Mouse (Mus musculus) adrenal gland, adult 18-20 months (tissue): ENCODE data around the gene Adat3. TPM values are rescaled to one million over a fixed set of nuclear protein-coding genes. Genes with fewer than 3 reads are reported as not detected.

Source experiments
- DNase-seq, 2 experiments: peaks; one replicate each; pipeline ENCODE4 v3.0.0; 2021 to 2022; ENCODE audit warnings: low spot score in 2 of 2
- long read RNA-seq, 2 experiments: library from polyadenylated mRNA; stranded (forward); transcript quantifications; one replicate each; pipeline ENCODE4 v2.0.0; 2021
- total RNA-seq, 2 experiments: library from RNA; stranded (reverse); gene quantifications; 1 replicate in 1 of 2; 2 replicates in 1 of 2; pipeline ENCODE4 v1.2.3; 2021

Adat3 gene
- 1 to 10 TPM; 1.8 to 2.1 TPM for total RNA-seq
- long read RNA-seq, experiment 1, partial matches to known transcripts: 0 of 2 reads
- long read RNA-seq, experiment 1, other reads (novel, unspliced or antisense): 0 of 2 reads
- long read RNA-seq, experiment 2, partial matches to known transcripts: 1 of 3 reads
- long read RNA-seq, experiment 2, other reads (novel, unspliced or antisense): 0 of 3 reads

GRCm38 (mm10) chr10:80602698-80603325, at the start of gene Adat3, which contains the start of gene Scamp4:
Gene Adat3, plus strand, starts transcription at chr10:80602880.
Gene Scamp4, plus strand, starts transcription at chr10:80602872.
- peak; percentile 90 to 94 for DNase-seq

DNA sequence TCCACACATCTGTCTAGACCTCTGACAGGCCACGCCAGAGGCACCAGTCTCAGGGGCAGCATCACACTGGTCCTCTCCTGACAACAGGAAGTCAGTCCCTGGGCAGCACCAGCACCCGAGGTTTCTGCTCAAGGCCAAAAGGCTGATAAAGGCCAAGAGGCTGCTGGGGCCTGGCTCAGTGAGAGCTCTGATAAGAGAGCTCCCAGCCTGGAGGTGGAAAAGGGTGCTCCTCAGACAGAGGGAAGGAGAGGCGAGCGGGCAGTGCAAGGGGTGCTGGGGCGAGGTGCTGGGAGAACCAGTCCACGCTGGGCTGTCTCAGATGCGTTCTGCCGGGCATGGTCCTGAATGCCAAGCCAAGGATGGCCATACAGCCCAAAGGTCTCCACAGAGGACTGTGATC, 49.1 kb upstream of the Adat3 start:
- no peak for DNase-seq

GRCm38 (mm10) chr10:80553997-80554396, 48.7 kb upstream of the Adat3 start:
- DNase-seq: no peak

GRCm38 (mm10) chr10:80557346-80557965, 45.2 kb upstream of the Adat3 start:
- peak; percentile 89 to 90 for DNase-seq

GRCm38 (mm10) chr10:80559431-80559830, 43.2 kb upstream of the Adat3 start:
- no peak for DNase-seq

DNA sequence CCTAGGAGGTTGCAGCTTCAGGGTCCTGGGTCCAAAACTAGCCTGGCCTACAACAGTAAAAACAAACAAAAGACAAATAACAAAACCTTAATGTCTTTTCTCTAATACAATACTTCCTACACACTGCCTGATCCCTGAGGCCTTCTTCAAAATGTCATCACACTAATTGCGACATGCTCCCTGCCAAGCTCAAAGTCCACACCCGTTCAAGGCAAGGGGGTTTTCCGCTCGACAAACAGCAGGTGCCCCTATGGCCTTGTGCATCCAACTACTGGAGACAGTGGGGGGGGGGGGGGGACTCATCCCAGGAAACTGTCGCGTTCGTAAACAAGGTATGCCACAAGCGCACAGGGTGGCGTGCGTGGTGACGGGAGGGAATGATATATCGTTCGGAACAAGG, 42.1 kb upstream of the Adat3 start:
- no peak for DNase-seq

GRCm38 (mm10) chr10:80561116-80561944, 41.4 kb upstream of the Adat3 start, which contains the start of gene Rexo1:
Gene Rexo1, minus strand, starts transcription at chr10:80561560.
- peak; percentile 88 to 89 for DNase-seq

- DNase-seq: peak; percentile 88 to 90
These were observed 36.1 kb upstream of the Adat3 start for GRCm38 (mm10) chr10:80566375-80567092.

GRCm38 (mm10) chr10:80568876-80569275, 33.8 kb upstream of the Adat3 start:
- DNase-seq: no peak

DNA sequence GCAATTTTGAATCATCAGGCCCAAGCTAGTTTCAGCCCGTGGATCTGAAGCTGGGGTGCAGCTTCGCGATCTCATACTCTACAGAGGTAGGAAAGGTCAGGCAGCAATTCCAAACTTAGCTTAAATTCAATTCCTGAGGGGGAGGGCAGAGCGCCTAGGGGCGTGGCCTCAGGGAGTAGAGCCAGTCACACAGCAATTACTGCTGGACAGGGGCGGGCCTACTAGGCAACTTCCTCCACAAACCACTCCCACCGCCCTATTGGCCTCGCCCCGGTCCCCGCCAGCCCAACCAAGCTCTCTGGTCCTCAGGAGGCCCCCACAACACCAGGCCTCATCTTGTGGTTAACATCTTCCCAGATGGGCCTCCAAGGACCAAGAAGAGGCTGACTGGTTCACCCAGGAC, 33.0 kb upstream of the Adat3 start:
- peak in 1 of 2 experiments; percentile 57 for DNase-seq

- DNase-seq: no peak
These were observed 32.3 kb upstream of the Adat3 start for GRCm38 (mm10) chr10:80570419-80570818.

- no peak for DNase-seq
These were observed 31.5 kb upstream of the Adat3 start for GRCm38 (mm10) chr10:80570871-80571836.

DNA sequence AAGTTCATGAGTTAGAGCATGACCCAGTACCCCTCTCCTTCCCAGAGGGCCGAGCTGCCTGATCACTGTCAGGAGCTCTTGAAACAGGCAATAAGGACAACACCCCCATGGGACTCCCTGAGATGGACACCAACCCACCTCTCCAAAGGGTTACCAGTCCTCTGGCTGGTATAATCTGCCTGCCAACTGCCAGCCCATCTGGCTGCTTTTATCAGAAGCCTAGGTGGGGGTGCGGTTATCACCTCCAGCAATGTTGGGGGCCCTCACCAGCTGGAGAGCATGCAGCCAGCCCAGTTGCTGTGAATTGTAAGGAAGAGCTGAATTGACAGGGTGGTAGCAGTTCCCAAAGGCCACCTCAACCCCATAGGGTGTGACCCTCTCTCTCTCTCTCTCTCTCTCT, 30.2 kb upstream of the Adat3 start:
- no peak for DNase-seq

- DNase-seq: no peak
These were observed 28.7 kb upstream of the Adat3 start for GRCm38 (mm10) chr10:80573944-80574343.

DNA sequence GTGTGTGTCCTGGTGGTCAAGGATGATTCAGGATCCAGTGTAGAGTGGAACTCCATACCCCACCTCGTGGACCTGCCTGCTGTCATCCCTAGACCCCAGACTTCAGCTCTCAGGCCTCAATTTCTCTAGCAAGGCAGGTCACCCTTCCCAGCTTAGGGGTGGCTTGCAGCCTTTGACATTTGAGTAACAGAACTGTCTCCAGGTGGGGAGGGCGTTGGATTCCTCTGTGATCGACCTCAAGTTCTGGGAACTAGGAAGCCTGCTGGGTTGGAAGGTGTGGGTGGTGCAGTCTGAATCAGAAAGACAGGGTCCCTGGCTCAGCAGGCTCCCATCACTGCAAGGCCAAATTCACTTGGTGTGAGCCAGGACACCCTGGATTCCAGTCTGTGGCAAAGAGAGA, 27.8 kb upstream of the Adat3 start:
- no peak for DNase-seq

DNA sequence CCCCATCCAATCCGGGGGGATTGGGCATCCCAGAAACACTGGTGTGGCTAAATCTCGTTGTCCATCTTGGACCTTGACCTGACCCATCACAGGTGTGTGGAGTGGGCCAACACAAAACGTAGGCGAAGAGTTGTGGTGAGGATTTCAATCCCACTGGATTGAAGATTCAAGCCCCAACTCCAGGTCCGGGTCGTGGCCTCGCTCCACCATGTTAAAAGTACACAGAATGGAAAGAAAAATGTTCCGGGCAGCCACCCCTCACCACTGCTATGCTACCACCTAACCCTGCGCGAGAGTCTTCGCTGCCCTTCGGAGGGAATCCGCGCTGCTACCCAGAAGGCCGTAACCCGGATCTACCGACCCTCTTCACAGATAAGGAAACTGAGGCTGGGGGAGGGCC, 26.8 kb upstream of the Adat3 start:
- DNase-seq: no peak

DNA sequence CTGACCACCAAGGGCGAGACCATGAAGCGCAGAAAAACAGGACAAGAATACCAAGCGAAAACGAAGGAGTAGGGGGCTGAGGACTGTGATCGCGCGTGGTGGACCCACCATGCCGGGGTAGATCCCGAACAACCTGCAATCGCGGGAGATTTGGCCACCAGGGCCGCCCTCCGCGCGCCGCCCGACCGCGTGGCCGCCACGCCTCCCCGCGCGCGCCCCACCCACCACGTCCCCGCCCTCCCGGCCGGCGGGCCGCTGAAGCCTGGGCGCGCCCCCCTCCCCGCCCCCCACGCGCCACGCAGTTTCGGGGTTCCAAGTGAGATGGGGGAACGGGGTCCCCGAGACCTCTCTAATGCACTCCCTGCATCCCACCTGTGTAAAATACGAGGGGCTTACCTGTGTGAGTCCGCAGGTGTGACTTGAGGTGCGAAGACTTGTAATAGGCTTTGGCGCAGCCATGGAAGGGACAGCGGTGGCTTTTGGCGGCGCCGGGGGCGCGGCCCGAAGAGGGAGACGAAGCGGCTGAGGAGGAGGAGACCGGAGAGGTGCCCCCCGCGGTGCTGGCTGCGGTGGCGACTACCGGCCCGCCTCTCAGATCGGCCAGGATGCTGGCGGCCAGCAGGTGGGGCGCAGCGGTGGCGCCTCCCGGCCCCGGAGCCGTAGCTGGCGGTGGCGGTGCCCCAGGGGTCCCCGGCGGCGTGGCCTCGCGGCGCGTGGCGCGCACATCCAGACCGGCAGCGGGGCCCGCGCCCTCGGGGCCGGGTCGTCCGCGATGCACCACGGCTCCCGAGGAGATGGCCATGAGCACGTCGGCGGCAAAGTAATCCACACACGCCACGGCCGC, 26.1 kb upstream of the Adat3 start:
- DNase-seq: peak; percentile 63 to 75

DNA sequence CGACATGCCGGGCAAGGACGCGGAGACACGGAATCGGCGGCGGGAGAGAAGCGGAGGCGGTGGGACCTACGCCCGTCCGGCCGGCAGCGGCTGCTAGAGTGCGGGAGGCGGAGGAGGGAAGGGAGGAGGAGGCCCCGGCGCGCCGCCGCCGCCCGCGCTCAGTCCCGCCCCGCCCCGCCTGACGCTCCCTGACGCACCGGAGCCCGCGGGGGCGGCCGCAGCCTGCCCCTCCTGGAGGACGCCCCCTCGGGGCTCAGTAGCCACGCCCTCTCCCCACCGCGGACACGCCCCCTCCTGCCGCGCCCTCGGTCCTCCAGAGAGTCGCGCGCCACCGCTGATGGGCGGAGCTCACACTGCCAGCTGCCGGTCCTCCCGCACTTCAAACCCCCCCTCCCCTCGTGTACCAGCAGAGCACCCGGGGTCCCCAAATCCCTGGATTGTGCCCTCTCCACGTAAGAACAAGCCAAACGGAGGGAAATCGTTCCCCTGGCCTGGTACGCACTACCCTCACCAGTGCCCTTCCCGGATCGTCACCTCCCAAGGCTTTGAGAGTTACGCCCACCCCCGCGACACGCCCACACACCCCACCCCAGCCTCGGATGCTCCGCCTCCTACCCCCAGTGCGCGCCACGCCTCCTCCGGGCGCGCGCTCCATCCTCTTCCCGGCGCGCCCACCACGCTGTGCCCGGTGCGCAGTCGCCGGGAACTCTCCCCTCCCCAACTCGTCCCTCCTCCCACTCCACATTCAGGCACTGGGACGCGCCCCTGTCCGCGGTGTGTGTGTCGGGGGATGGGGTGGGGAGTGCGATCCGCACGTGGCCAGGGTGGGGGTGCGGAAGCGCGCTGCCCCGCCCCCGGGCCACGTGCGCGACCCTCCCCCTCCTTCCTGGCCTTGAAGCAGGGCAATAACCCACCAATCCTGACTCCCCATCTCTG, 25.2 kb upstream of the Adat3 start, which contains the start of gene Klf16:
Klf16 (minus strand) TSS at position 127 of the 936 bp plus-strand sequence.
- DNase-seq: peak; percentile 99 to 100
